Mouse (Mus musculus) ES-Bruce4 (cell line): ENCODE results near the gene Map3k6.

ENCODE experiments used
- CTCF ChIP-seq: IDR thresholded peaks from one replicate; pipeline ENCODE4 v1.8.1; 2011; ENCODE audit warnings: low read depth, low read length
- POLR2A ChIP-seq: IDR thresholded peaks from one replicate; pipeline ENCODE4 v1.8.1; 2011; ENCODE audit warnings: low read length; ENCODE audit not compliant: insufficient read depth

GRCm38 (mm10) chr4:133270929-133271328 lies 30.3 kb downstream of the Map3k6 start:
- no peak for TF ChIP-seq POLR2A
- TF ChIP-seq CTCF: no peak
